Mouse (Mus musculus) limb, embryonic 10.5 days (tissue): ENCODE results near the gene Rhoh. TPM values are rescaled to one million over a fixed set of nuclear protein-coding genes. Genes with fewer than 3 reads are reported as not detected.

ENCODE experiments used
- DNase-seq: peaks from one replicate; pipeline ENCODE4 v3.0.0-alpha.2; 2017; ENCODE audit warnings: low spot score
- H3K27ac ChIP-seq: fragments of 300-500 bp; sonication (generic); 2 replicates; pipeline ENCODE4 v1.5.1; 2016; ENCODE audit warnings: mild to moderate bottlenecking
- H3K27me3 ChIP-seq: fragments of 300-500 bp; sonication (generic); 2 replicates; pipeline ENCODE4 v1.6.1; 2016; ENCODE audit warnings: low read depth, mild to moderate bottlenecking; ENCODE audit not compliant: poor library complexity, severe bottlenecking
- H3K36me3 ChIP-seq: fragments of 300-500 bp; sonication (generic); 2 replicates; pipeline ENCODE4 v1.6.1; 2016; ENCODE audit warnings: mild to moderate bottlenecking, moderate library complexity
- H3K4me1 ChIP-seq: fragments of 300-500 bp; sonication (generic); 2 replicates; pipeline ENCODE4 v1.6.1; 2016
- H3K4me3 ChIP-seq: fragments of 300-500 bp; sonication (generic); 2 replicates; pipeline ENCODE4 v1.5.1; 2016; ENCODE audit warnings: mild to moderate bottlenecking, moderate library complexity
- H3K9me3 ChIP-seq: fragments of 300-500 bp; sonication (generic); replicated peaks from 2 replicates; pipeline ENCODE4 v1.6.1; 2016; ENCODE audit warnings: mild to moderate bottlenecking
- WGBS: fragments of 180-500 bp; shearing (Covaris S2); methylation state at CpG from one replicate; pipeline ENCODE4 v1.1.7; 2016; 5-methylcytosine and 5-hydroxymethylcytosine counted together
- polyA plus RNA-seq: library from polyadenylated mRNA; unstranded; fragments of >200 nt; fragmentation: Nextera tagmentation; extraction: Ambion mirVana; gene quantifications from 2 replicates; pipeline ENCODE4 v1.2.1, GENCODE M21; 2016

The Rhoh gene
- polyA plus RNA-seq, 1 experiment from 2014 or later, result 0.19 TPM

GRCm38 (mm10) chr5:65864486-65864885 lies 3.5 kb downstream of the Rhoh start:
- H3K4me1 ChIP-seq, result no peaks in the 10 kb centered on the region
- no peaks in the 10 kb centered on the region for H3K9me3 ChIP-seq
- no peak for DNase-seq
- no peaks in the 10 kb centered on the region for H3K27me3 ChIP-seq
- no peak overlapping the region for H3K27ac ChIP-seq
- H3K36me3 ChIP-seq, result no peaks in the 10 kb centered on the region
- H3K4me3 ChIP-seq, result no peak overlapping the region
- WGBS, result 92% methylated on average over 7 of the region's 7 CpGs

DNA sequence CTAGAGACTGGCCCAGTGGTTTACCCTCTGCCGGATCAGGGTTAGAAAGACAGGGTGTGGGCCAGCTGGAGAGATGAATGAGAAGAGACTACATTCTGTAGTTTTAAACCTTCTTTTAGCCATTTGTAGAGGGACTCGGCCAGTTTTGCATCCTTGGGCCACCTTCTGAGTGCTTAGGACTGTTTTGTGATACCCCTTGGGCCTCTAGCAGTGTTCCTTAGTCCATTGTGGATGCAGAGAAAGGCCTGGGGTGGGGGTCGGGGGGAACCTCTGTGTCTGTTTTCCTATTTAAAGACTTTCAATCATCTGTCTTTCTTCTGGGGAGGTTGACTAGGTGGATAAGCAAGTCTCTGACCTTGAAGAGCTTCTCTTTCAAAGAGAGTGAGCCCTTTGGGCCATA lies 3.9 kb downstream of the Rhoh start:
- Histone ChIP-seq H3K4me3 (no peak overlapping the region), H3K4me1 (no peaks in the 10 kb centered on the region), H3K27ac (no peak overlapping the region), H3K36me3 (no peaks in the 10 kb centered on the region), H3K27me3 (no peaks in the 10 kb centered on the region), H3K9me3 (no peaks in the 10 kb centered on the region)
- 86% methylated on average over 3 of the region's 3 CpGs for WGBS
- no peak for DNase-seq

DNA sequence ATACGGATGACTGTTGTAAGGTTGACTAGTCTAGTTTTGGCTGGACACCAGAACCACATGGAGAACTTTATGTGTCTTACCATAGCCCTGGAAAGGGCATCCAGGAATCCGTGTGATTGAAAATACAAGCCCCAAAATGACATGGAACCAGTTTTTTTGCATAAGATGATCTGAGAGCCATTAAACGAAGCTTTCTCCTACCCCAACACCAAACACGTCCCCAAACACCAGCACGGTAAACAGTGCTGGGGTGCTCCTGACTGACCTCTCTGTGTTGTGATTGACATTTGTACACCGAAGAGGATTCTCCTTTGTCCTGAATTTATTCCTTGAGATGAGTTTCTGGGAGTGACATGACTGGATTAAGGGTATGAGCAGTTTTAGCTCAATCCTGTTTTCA lies 5.6 kb downstream of the Rhoh start:
- DNase-seq, result no peak
- no peaks in the 10 kb centered on the region for H3K9me3 ChIP-seq
- H3K36me3 ChIP-seq, result no peaks in the 10 kb centered on the region
- H3K27me3 ChIP-seq, result no peaks in the 10 kb centered on the region
- no peaks in the 10 kb centered on the region for H3K4me1 ChIP-seq
- H3K4me3 ChIP-seq, result no peak overlapping the region
- H3K27ac ChIP-seq, result no peak overlapping the region
- 94% methylated on average over 6 of the region's 6 CpGs for WGBS

DNA sequence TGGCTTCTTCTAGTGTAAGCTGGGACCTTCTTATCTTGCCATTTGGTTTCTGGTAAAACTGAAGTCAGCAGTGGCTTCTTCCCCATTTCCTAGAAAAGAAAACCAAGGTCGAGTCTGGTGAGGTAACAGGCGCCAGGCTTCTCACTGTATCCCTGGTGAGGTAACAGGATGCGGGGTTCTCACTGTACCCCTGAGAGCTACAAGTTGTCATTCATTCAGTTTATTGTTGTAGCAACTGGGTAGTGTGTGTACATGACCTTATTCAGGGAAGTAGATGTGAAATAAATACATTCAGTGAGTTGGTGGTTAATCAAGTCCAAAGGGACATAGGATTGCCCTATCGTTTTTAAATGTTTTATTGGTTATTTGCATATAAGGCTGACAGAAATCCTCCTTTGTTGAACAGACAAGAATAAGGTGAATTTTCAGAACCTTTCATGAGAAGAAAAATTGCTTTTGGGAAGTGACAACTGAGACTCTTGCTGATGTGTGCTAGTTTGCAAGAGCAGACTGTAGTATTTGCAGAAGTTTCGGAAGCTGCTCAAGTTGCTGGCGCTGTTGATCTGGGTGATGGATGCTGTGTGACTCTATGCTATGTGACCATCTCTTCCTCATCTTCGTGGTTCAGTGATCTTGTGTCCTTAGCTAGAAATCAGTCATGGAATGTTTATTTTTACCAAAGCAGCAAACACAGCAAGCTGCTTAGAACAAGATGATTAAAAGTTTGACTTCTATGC lies 6.5 kb downstream of the Rhoh start:
- WGBS, result 87% methylated on average over 7 of the region's 7 CpGs
- DNase-seq, result no peak
- no peaks in the 10 kb centered on the region for H3K27me3 ChIP-seq

DNA sequence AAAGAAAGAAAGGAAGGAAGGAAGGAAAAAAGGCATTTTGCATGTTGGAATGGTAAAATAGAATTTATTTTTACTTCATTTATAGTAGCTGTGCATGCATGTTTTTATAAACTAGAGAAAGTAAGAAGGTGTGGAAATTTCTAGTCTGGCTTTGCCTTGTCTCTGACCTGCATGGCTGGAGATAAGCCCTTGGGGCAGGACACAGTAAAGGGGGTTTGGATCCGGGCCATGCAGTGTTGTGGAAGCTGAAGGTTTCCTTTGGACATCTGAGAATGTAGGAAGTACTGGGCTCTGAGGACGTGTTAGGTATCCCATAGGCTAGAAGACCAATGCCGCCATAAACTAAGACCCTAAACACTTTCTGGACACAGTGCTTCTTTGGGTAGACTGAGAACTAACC lies 7.4 kb downstream of the Rhoh start:
- no peaks in the 10 kb centered on the region for H3K4me1 ChIP-seq
- H3K9me3 ChIP-seq, result no peaks in the 10 kb centered on the region
- H3K4me3 ChIP-seq, result no peak overlapping the region
- 73% methylated on average over 3 of the region's 3 CpGs for WGBS
- DNase-seq, result no peak
- H3K36me3 ChIP-seq, result no peaks in the 10 kb centered on the region
- H3K27me3 ChIP-seq, result no peaks in the 10 kb centered on the region
- H3K27ac ChIP-seq, result no peak overlapping the region

More for the DNA sequence above, 6.5 kb downstream of the Rhoh start:
- Histone ChIP-seq H3K4me3 (no peak overlapping the region), H3K36me3 (no peaks in the 10 kb centered on the region), H3K27ac (no peak overlapping the region), H3K9me3 (no peaks in the 10 kb centered on the region), H3K4me1 (no peaks in the 10 kb centered on the region)

DNA sequence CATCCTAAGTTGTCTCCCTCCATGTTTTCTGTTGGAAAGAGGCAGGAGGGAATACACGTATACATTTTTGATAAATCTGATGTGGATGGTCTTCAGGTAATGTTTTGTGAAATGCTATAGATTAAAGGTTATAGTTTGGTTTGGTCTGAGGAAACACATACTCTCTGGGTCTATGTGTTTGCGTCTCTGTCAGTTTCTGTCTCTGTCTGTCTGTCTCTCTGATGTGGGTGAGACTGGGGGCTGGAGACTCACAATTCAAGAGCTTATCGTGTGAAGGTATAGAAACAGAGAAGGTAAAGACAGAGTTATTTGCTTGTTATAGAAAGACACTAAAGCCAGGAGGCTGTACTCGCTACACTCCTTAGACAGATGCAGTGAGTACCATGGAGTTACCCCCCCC lies 8.6 kb downstream of the Rhoh start:
- no peaks in the 10 kb centered on the region for H3K9me3 ChIP-seq
- H3K27ac ChIP-seq, result no peak overlapping the region
- no peak for DNase-seq
- H3K4me1 ChIP-seq, result no peaks in the 10 kb centered on the region
- 83% methylated on average over 4 of the region's 4 CpGs for WGBS
- no peaks in the 10 kb centered on the region for H3K36me3 ChIP-seq
- H3K4me3 ChIP-seq, result no peak overlapping the region
- no peaks in the 10 kb centered on the region for H3K27me3 ChIP-seq

GRCm38 (mm10) chr5:65871276-65871875 lies 10.4 kb downstream of the Rhoh start:
- no peak for DNase-seq
- no peaks in the 10 kb centered on the region for H3K27me3 ChIP-seq
- no peak overlapping the region for H3K27ac ChIP-seq
- no peak overlapping the region for H3K4me3 ChIP-seq
- no peaks in the 10 kb centered on the region for H3K36me3 ChIP-seq
- H3K9me3 ChIP-seq, result no peaks in the 10 kb centered on the region
- WGBS, result 89% methylated on average over 13 of the region's 13 CpGs
- H3K4me1 ChIP-seq, result no peaks in the 10 kb centered on the region

DNA sequence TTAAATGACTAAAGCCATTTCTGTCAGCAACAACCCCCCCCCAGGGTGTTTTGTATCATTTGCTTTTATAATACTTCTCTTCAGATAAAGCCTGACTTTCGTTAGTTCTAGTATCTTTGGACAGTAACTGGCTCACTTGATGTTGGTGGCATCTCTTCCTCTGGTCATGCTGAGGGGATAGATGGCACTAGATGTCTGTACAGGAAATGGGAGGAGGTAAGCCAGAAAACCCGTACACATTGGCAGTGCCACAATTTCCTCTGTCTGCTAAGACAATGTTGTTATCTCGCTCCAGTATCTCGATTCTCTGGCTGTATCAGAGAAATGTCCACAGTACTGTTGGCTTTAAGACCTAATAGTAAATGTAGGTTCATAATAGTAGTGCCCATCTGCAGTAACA lies 12.2 kb downstream of the Rhoh start:
- no peaks in the 10 kb centered on the region for H3K4me1 ChIP-seq
- no peaks in the 10 kb centered on the region for H3K36me3 ChIP-seq
- H3K27ac ChIP-seq, result no peak overlapping the region
- no peak overlapping the region for H3K4me3 ChIP-seq
- 82% methylated on average over 4 of the region's 4 CpGs for WGBS
- H3K9me3 ChIP-seq, result no peaks in the 10 kb centered on the region
- DNase-seq, result no peak
- H3K27me3 ChIP-seq, result no peaks in the 10 kb centered on the region

DNA sequence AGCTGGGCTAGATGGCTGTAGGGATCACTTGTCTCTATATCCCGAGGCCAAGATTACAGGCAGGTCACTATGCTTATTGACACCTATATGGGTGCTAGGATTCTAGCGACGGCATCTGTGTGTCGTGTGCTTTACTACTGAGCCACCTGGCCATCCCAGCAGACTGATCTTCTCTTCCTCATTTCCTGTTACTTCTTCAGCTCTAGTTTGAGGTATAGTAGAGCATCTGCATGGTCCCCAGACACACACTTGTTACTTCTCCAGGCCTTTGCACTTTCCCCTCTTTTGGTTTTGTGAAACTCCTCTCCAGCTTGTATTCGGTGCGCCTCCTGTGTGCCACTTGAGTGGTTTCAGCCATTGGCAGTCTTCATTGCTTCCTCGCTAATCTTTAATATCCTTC lies 14.3 kb downstream of the Rhoh start:
- no peak overlapping the region for H3K27ac ChIP-seq
- 91% methylated on average over 7 of the region's 7 CpGs for WGBS
- H3K4me1 ChIP-seq, result no peaks in the 10 kb centered on the region
- no peak overlapping the region for H3K4me3 ChIP-seq
- no peaks in the 10 kb centered on the region for H3K27me3 ChIP-seq
- no peaks in the 10 kb centered on the region for H3K36me3 ChIP-seq
- no peak for DNase-seq
- H3K9me3 ChIP-seq, result no peaks in the 10 kb centered on the region

GRCm38 (mm10) chr5:65878367-65878766 lies 17.4 kb downstream of the Rhoh start:
- H3K4me1 ChIP-seq, result no peaks in the 10 kb centered on the region
- H3K9me3 ChIP-seq, result no peaks in the 10 kb centered on the region
- WGBS, result 73% methylated on average over 3 of the region's 3 CpGs
- no peaks in the 10 kb centered on the region for H3K27me3 ChIP-seq
- no peaks in the 10 kb centered on the region for H3K36me3 ChIP-seq
- no peak overlapping the region for H3K4me3 ChIP-seq
- no peak overlapping the region for H3K27ac ChIP-seq
- DNase-seq, result no peak

DNA sequence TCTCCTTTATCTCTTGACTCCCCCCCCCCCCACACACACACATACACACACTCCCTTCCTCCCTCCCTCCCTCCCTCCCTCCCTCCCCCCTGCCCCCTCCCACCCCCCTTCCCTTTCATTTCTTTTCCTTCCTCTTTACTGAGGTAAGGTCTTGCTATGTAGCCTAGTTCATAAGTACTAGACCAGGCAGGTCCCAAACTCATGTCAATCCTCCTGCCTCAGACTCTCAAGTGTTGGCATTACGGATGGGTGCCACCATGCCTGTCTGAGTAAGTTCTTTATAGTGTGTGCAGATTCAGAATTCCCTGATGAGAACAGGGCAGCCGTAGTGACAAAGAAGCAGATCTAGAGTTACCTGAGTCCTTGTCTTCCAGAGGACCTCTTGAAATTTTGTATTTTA lies 20.2 kb downstream of the Rhoh start:
- WGBS, result 93% methylated on average over 2 of the region's 2 CpGs
- DNase-seq, result no peak
- Histone ChIP-seq H3K36me3 (no peaks in the 10 kb centered on the region), H3K27ac (no peak overlapping the region), H3K4me3 (no peak overlapping the region), H3K4me1 (no peaks in the 10 kb centered on the region), H3K27me3 (no peaks in the 10 kb centered on the region), H3K9me3 (no peaks in the 10 kb centered on the region)

GRCm38 (mm10) chr5:65882476-65883205 lies 21.6 kb downstream of the Rhoh start:
- Histone ChIP-seq H3K36me3 (no peaks in the 10 kb centered on the region), H3K27ac (no peak overlapping the region), H3K9me3 (no peaks in the 10 kb centered on the region), H3K4me1 (no peaks in the 10 kb centered on the region), H3K27me3 (no peaks in the 10 kb centered on the region), H3K4me3 (no peak overlapping the region)
- no peak for DNase-seq
- 91% methylated on average over 10 of the region's 10 CpGs for WGBS

DNA sequence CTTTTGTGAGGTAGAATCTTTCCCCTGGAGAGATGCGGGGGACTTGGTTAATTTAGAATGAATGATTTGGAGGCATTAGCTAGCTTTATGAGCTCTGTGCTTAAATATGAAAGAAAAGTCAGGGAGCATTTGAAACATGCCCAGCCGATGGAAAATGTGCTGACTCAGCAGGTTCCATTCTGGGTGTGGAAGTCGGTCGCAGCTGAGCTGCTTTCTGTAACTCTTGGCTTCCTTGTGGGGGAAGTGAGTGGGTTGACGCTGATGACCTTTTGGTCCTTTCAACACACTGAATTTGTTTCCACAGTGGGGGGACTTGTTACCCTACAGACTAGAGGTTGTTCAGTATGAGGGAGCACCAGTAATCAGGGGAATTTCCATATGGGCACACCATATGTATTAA lies 22.3 kb downstream of the Rhoh start:
- no peak for DNase-seq
- no peaks in the 10 kb centered on the region for H3K27me3 ChIP-seq
- no peaks in the 10 kb centered on the region for H3K9me3 ChIP-seq
- H3K4me3 ChIP-seq, result no peak overlapping the region
- H3K27ac ChIP-seq, result no peak overlapping the region
- H3K36me3 ChIP-seq, result no peaks in the 10 kb centered on the region
- WGBS, result 82% methylated on average over 5 of the region's 5 CpGs
- H3K4me1 ChIP-seq, result no peaks in the 10 kb centered on the region
